Mouse (Mus musculus) midbrain, embryonic 15.5 days (tissue): Measurements from ENCODE around the gene Vmn1r128. TPM values are rescaled to one million over a fixed set of nuclear protein-coding genes. Genes with fewer than 3 reads are reported as not detected.
"Not testable (repeated sequence)": the region's sequence is repeated elsewhere in the genome, so short reads cannot be mapped to it uniquely, and the experiment has no call there.

Experiments used
- ATAC-seq: fragments of 200-750 bp; cut with Nextera tagmentation; replicated peaks from 2 replicates; pipeline ENCODE4 v1.8.0; 2017; ENCODE audit warnings: moderate TSS enrichment
- H3K27ac ChIP-seq: fragments of 300-500 bp; sonication (generic); 2 replicates; pipeline ENCODE4 v1.5.1; 2015; ENCODE audit warnings: mild to moderate bottlenecking, inconsistent platforms
- H3K27me3 ChIP-seq: fragments of 300-500 bp; sonication (generic); replicated peaks from 2 replicates; pipeline ENCODE4 v1.6.1; 2015; ENCODE audit warnings: inconsistent platforms
- H3K36me3 ChIP-seq: fragments of 300-500 bp; sonication (generic); replicated peaks from 2 replicates; pipeline ENCODE4 v1.6.1; 2015; ENCODE audit warnings: inconsistent platforms
- H3K4me1 ChIP-seq: fragments of 300-500 bp; sonication (generic); 2 replicates; pipeline ENCODE4 v1.6.1; 2015; ENCODE audit warnings: inconsistent platforms
- H3K4me2 ChIP-seq: fragments of 300-500 bp; sonication (generic); 2 replicates; pipeline ENCODE4 v1.6.1; 2015; ENCODE audit warnings: inconsistent platforms, mild to moderate bottlenecking, moderate library complexity
- H3K4me3 ChIP-seq: fragments of 300-500 bp; sonication (generic); 2 replicates; pipeline ENCODE4 v1.5.1; 2015; ENCODE audit warnings: mild to moderate bottlenecking, inconsistent platforms
- H3K9ac ChIP-seq: fragments of 300-500 bp; sonication (generic); 2 replicates; pipeline ENCODE4 v1.6.1; 2015; ENCODE audit warnings: mild to moderate bottlenecking, inconsistent platforms
- H3K9me3 ChIP-seq: fragments of 300-500 bp; sonication (generic); 2 replicates; pipeline ENCODE4 v1.6.1; 2016; ENCODE audit warnings: inconsistent platforms
- WGBS: fragments of 180-500 bp; shearing (Covaris S2); methylation state at CpG from one replicate; pipeline ENCODE4 v1.1.7; 2015; ENCODE audit warnings: mixed read lengths; 5-methylcytosine and 5-hydroxymethylcytosine counted together
- polyA plus RNA-seq: library from polyadenylated mRNA; unstranded; fragments of >200 nt; fragmentation: Nextera tagmentation; extraction: Ambion mirVana; gene quantifications from 2 replicates; pipeline ENCODE4 v1.2.1, GENCODE M21; 2015

Gene Vmn1r128
- polyA plus RNA-seq, result not detected in 2 replicates

- not testable (repeated sequence) for H3K27me3 ChIP-seq, H3K4me1 ChIP-seq, H3K9ac ChIP-seq, ATAC-seq, H3K9me3 ChIP-seq, H3K4me2 ChIP-seq, H3K36me3 ChIP-seq, H3K4me3 ChIP-seq, H3K27ac ChIP-seq
- WGBS, result 73% methylated on average over 1 of the region's 1 CpGs
Observed at GRCm38 (mm10) chr7:21349073-21349472, at the start of gene Vmn1r128. Vmn1r128 (plus strand) TSS chr7:21349373.

- not testable (repeated sequence) for ATAC-seq, H3K4me3 ChIP-seq, H3K9me3 ChIP-seq, H3K27ac ChIP-seq, H3K36me3 ChIP-seq, H3K9ac ChIP-seq, H3K27me3 ChIP-seq, H3K4me2 ChIP-seq, H3K4me1 ChIP-seq
- no CpG with 5 or more reads among the region's 5 CpGs for WGBS
Observed at GRCm38 (mm10) chr7:21301367-21301766, 47.8 kb upstream of the Vmn1r128 start, which contains the start of gene Vmn1r126. Vmn1r126 (minus strand) TSS chr7:21301467.

- no CpG with 5 or more reads among the region's 3 CpGs for WGBS
- not testable (repeated sequence) for H3K4me3 ChIP-seq, H3K4me1 ChIP-seq, ATAC-seq, H3K27me3 ChIP-seq, H3K9ac ChIP-seq, H3K9me3 ChIP-seq, H3K36me3 ChIP-seq, H3K4me2 ChIP-seq, H3K27ac ChIP-seq
Observed at GRCm38 (mm10) chr7:21319761-21320160, 29.4 kb upstream of the Vmn1r128 start, which contains the start of gene Vmn1r127. Vmn1r127 (minus strand) TSS chr7:21319861.

- not testable (repeated sequence) for H3K36me3 ChIP-seq, H3K9me3 ChIP-seq, ATAC-seq, H3K9ac ChIP-seq, H3K4me1 ChIP-seq, H3K4me3 ChIP-seq, H3K27me3 ChIP-seq, H3K4me2 ChIP-seq, H3K27ac ChIP-seq
- no CpG with 5 or more reads among the region's 1 CpGs for WGBS
Observed at GRCm38 (mm10) chr7:21361191-21361590, 12.0 kb downstream of the Vmn1r128 start, which contains the start of gene Vmn1r129. Vmn1r129 (minus strand) TSS chr7:21361291.

Other genes starting within 250 kb of the Vmn1r128 start
- not detected in 2 replicates for gene Vmn1r122, start 215.2 kb upstream of the Vmn1r128 start, polyA plus RNA-seq
- gene Vmn1r123, start 187.2 kb upstream of the Vmn1r128 start, polyA plus RNA-seq, result not detected in 2 replicates
- gene Gm5157, start 158.9 kb upstream of the Vmn1r128 start, polyA plus RNA-seq, result not detected in 2 replicates
- not detected in 2 replicates for gene Vmn1r124, start 88.8 kb upstream of the Vmn1r128 start, polyA plus RNA-seq
- gene Vmn1r125, start 77.2 kb upstream of the Vmn1r128 start, polyA plus RNA-seq, result not detected in 2 replicates
- gene Vmn1r126, start 47.9 kb upstream of the Vmn1r128 start, polyA plus RNA-seq, result not detected in 2 replicates
- gene Vmn1r127, start 29.5 kb upstream of the Vmn1r128 start, polyA plus RNA-seq, result not detected in 2 replicates
- not detected in 2 replicates for gene Vmn1r129, start 11.9 kb downstream of the Vmn1r128 start, polyA plus RNA-seq
- gene Gm6882, start 83.4 kb downstream of the Vmn1r128 start, polyA plus RNA-seq, result not detected in 2 replicates
- not detected in 2 replicates for gene Vmn1r130, start 162.4 kb downstream of the Vmn1r128 start, polyA plus RNA-seq
- not detected in 2 replicates for gene Vmn1r131, start 196.7 kb downstream of the Vmn1r128 start, polyA plus RNA-seq